Mouse (Mus musculus) hindbrain, embryonic 11.5 days (tissue): Measurements from ENCODE around the gene Tnip1. TPM values are rescaled to one million over a fixed set of nuclear protein-coding genes. Genes with fewer than 3 reads are reported as not detected.
A peak's percentile ranks its signal among the peaks of the same experiment; 100 is the strongest.

Source experiments
- ATAC-seq: fragments of 200-750 bp; cut with Nextera tagmentation; 2 replicates; pipeline ENCODE4 v1.8.0; 2017; ENCODE audit warnings: mild to moderate bottlenecking, moderate TSS enrichment, moderate library complexity; ENCODE audit not compliant: low FRiP score
- DNase-seq: peaks from one replicate; pipeline ENCODE4 v3.0.0-alpha.2; 2015; ENCODE audit warnings: low spot score
- H3K27ac ChIP-seq: fragments of 300-500 bp; sonication (generic); 2 replicates; pipeline ENCODE4 v1.5.1; 2014; ENCODE audit warnings: mild to moderate bottlenecking, low read depth, low read length
- H3K27me3 ChIP-seq: fragments of 300-500 bp; sonication (generic); 2 replicates; pipeline ENCODE4 v1.6.1; 2014; ENCODE audit warnings: mild to moderate bottlenecking, low read length, moderate library complexity, mixed read lengths; ENCODE audit not compliant: control insufficient read depth, insufficient read depth
- H3K36me3 ChIP-seq: fragments of 300-500 bp; sonication (generic); 2 replicates; pipeline ENCODE4 v1.6.1; 2014; ENCODE audit warnings: mild to moderate bottlenecking, low read length, moderate library complexity, mixed read lengths; ENCODE audit not compliant: control insufficient read depth, insufficient read depth
- H3K4me1 ChIP-seq: fragments of 300-500 bp; sonication (generic); replicated peaks from 2 replicates; pipeline ENCODE4 v1.6.1; 2014; ENCODE audit warnings: low read length, mixed read lengths; ENCODE audit not compliant: control insufficient read depth, insufficient read depth
- H3K4me2 ChIP-seq: fragments of 300-500 bp; sonication (generic); replicated peaks from 2 replicates; pipeline ENCODE4 v1.6.1; 2014; ENCODE audit warnings: mild to moderate bottlenecking, low read depth, low read length
- H3K4me3 ChIP-seq: fragments of 300-500 bp; sonication (generic); 2 replicates; pipeline ENCODE4 v1.5.1; 2014; ENCODE audit warnings: low read depth, low read length
- H3K9ac ChIP-seq: fragments of 300-500 bp; sonication (generic); 2 replicates; pipeline ENCODE4 v1.6.1; 2014; ENCODE audit warnings: low read depth, low read length
- H3K9me3 ChIP-seq: fragments of 300-500 bp; sonication (generic); 2 replicates; pipeline ENCODE4 v1.6.1; 2016; ENCODE audit warnings: low read length; ENCODE audit not compliant: control insufficient read depth
- WGBS: fragments of 180-500 bp; shearing (Covaris S2); extraction: QIAGEN DNeasy Blood & Tissue Kit; methylation state at CpG from one replicate; pipeline ENCODE4 v1.1.7; 2014; 5-methylcytosine and 5-hydroxymethylcytosine counted together
- polyA plus RNA-seq: library from polyadenylated mRNA; unstranded; fragments of >200 nt; fragmentation: Nextera tagmentation; extraction: Ambion mirVana; gene quantifications from 2 replicates; pipeline ENCODE4 v1.2.1, GENCODE M21; 2014

The Tnip1 gene
- polyA plus RNA-seq = 9.8 and 10.3 TPM in 2 replicates

GRCm38 (mm10) chr11:54962810-54963209 is at the start of gene Tnip1:
Gene Tnip1 (minus strand): TSS chr11:54962917.
- DNase-seq (no peak), ATAC-seq (no peak)
- WGBS = 34% methylated on average over 6 of the region's 6 CpGs
- Histone ChIP-seq H3K4me3 (no peak within 1 kb of the TSS), H3K9ac (no peak within 1 kb of the TSS), H3K4me1 (no peaks in the 10 kb centered on the region), H3K27ac (no peak within 1 kb of the TSS), H3K9me3 (no peaks in the 10 kb centered on the region), H3K4me2 (no peak within 1 kb of the TSS), H3K27me3 (no peaks in the 10 kb centered on the region), H3K36me3 (no peaks in the 10 kb centered on the region)

GRCm38 (mm10) chr11:55011440-55011839 is 48.7 kb upstream of the Tnip1 start:
- Histone ChIP-seq H3K36me3 (no peaks in the 10 kb centered on the region), H3K4me3 (no peak overlapping the region), H3K27ac (no peak overlapping the region), H3K4me2 (no peak overlapping the region), H3K9ac (no peak overlapping the region), H3K4me1 (no peaks in the 10 kb centered on the region), H3K9me3 (no peaks in the 10 kb centered on the region), H3K27me3 (no peaks in the 10 kb centered on the region)
- DNase-seq = no peak
- no peak for ATAC-seq
- WGBS = 94% methylated on average over 3 of the region's 3 CpGs

GRCm38 (mm10) chr11:55008230-55008629 is 45.5 kb upstream of the Tnip1 start:
- no peaks in the 10 kb centered on the region for H3K4me1 ChIP-seq
- no peak overlapping the region for H3K4me3 ChIP-seq
- no peak for ATAC-seq
- 81% methylated on average over 6 of the region's 6 CpGs for whole genome bisulfite sequencing
- H3K27ac ChIP-seq = no peak overlapping the region
- no peaks in the 10 kb centered on the region for H3K36me3 ChIP-seq
- DNase-seq = no peak
- H3K4me2 ChIP-seq = no peak overlapping the region
- no peak overlapping the region for H3K9ac ChIP-seq
- H3K9me3 ChIP-seq = no peaks in the 10 kb centered on the region
- no peaks in the 10 kb centered on the region for H3K27me3 ChIP-seq

- H3K9me3 ChIP-seq = no peaks in the 10 kb centered on the region
- WGBS = 87% methylated on average over 5 of the region's 5 CpGs
- H3K9ac ChIP-seq = no peak overlapping the region
Measured at GRCm38 (mm10) chr11:55005684-55006083, 43.0 kb upstream of the Tnip1 start.

GRCm38 (mm10) chr11:55004970-55005502 is 42.3 kb upstream of the Tnip1 start:
- no peak overlapping the region for H3K4me3 ChIP-seq
- no peaks in the 10 kb centered on the region for H3K9me3 ChIP-seq
- DNase-seq (no peak), ATAC-seq (no peak)
- no peaks in the 10 kb centered on the region for H3K4me1 ChIP-seq
- no peak overlapping the region for H3K9ac ChIP-seq
- H3K27me3 ChIP-seq = no peaks in the 10 kb centered on the region
- WGBS = 87% methylated on average over 7 of the region's 7 CpGs
- no peak overlapping the region for H3K27ac ChIP-seq
- no peak overlapping the region for H3K4me2 ChIP-seq
- no peaks in the 10 kb centered on the region for H3K36me3 ChIP-seq

More at GRCm38 (mm10) chr11:55005684-55006083, 43.0 kb upstream of the Tnip1 start:
- Histone ChIP-seq H3K36me3 (no peaks in the 10 kb centered on the region), H3K27ac (no peak overlapping the region), H3K27me3 (no peaks in the 10 kb centered on the region), H3K4me3 (no peak overlapping the region), H3K4me1 (no peaks in the 10 kb centered on the region), H3K4me2 (no peak overlapping the region)
- DNase-seq (no peak), ATAC-seq (no peak)

- H3K4me1 ChIP-seq = no peaks in the 10 kb centered on the region
- no peak for ATAC-seq
- no peak overlapping the region for H3K9ac ChIP-seq
- no peak overlapping the region for H3K4me2 ChIP-seq
- H3K27ac ChIP-seq = no peak overlapping the region
- H3K27me3 ChIP-seq = no peaks in the 10 kb centered on the region
- 72% methylated on average over 2 of the region's 2 CpGs for WGBS
- H3K9me3 ChIP-seq = no peaks in the 10 kb centered on the region
- H3K36me3 ChIP-seq = no peaks in the 10 kb centered on the region
- H3K4me3 ChIP-seq = no peak overlapping the region
- DNase-seq = no peak
Measured at GRCm38 (mm10) chr11:54998708-54999107, 36.0 kb upstream of the Tnip1 start.

GRCm38 (mm10) chr11:54998284-54998683 is 35.6 kb upstream of the Tnip1 start:
- ATAC-seq = 0 out of 2 replicates have a peak, but pooled peaks have one; percentile 40
- H3K27ac ChIP-seq = no peak overlapping the region
- DNase-seq = peak; percentile 76
- H3K4me1 ChIP-seq = no peaks in the 10 kb centered on the region
- H3K36me3 ChIP-seq = no peaks in the 10 kb centered on the region
- H3K27me3 ChIP-seq = no peaks in the 10 kb centered on the region
- H3K9ac ChIP-seq = no peak overlapping the region
- WGBS = 4% methylated on average over 12 of the region's 12 CpGs
- no peaks in the 10 kb centered on the region for H3K9me3 ChIP-seq
- no peak overlapping the region for H3K4me2 ChIP-seq
- no peak overlapping the region for H3K4me3 ChIP-seq

GRCm38 (mm10) chr11:54996176-54996575 is 33.5 kb upstream of the Tnip1 start:
- Histone ChIP-seq H3K27ac (no peak overlapping the region), H3K36me3 (no peaks in the 10 kb centered on the region), H3K4me1 (no peaks in the 10 kb centered on the region), H3K4me3 (no peak overlapping the region), H3K27me3 (no peaks in the 10 kb centered on the region), H3K9ac (no peak overlapping the region), H3K4me2 (no peak overlapping the region), H3K9me3 (no peaks in the 10 kb centered on the region)
- WGBS = 74% methylated on average over 7 of the region's 7 CpGs
- no peak for DNase-seq
- ATAC-seq = no peak

- Histone ChIP-seq H3K9me3 (no peaks in the 10 kb centered on the region), H3K4me3 (no peak overlapping the region), H3K36me3 (no peaks in the 10 kb centered on the region), H3K27me3 (no peaks in the 10 kb centered on the region), H3K4me2 (no peak overlapping the region), H3K9ac (no peak overlapping the region), H3K4me1 (no peaks in the 10 kb centered on the region), H3K27ac (no peak overlapping the region)
- ATAC-seq (no peak), DNase-seq (no peak)
Measured at GRCm38 (mm10) chr11:54989920-54990319, 27.2 kb upstream of the Tnip1 start.
